Mouse (Mus musculus) thymus, adult 2 months (tissue): ENCODE measurements around the gene Gm5965.

ENCODE experiments used
- CTCF ChIP-seq: fragments of 200-500 bp; IDR thresholded peaks from 2 replicates; pipeline ENCODE4 v1.5.1; 2012; ENCODE audit warnings: mild to moderate bottlenecking, control low read depth, low read length, moderate library complexity, borderline replicate concordance; ENCODE audit not compliant: control insufficient read depth, poor library complexity, insufficient read depth; ENCODE audit errors: extremely low read depth
- POLR2A ChIP-seq: fragments of 200-500 bp; IDR thresholded peaks from 2 replicates; pipeline ENCODE4 v1.6.1; 2012; ENCODE audit warnings: mild to moderate bottlenecking, low read length, control low read depth, moderate library complexity; ENCODE audit not compliant: control insufficient read depth, poor library complexity, insufficient read depth; ENCODE audit errors: extremely low read depth

- TF ChIP-seq POLR2A (no peak), CTCF (no peak)
Measured at GRCm38 (mm10) chr16:88826978-88827377, 49.3 kb downstream of the Gm5965 start.
